Mouse (Mus musculus): ENCODE measurements around the gene Cacnb4.

The Cacnb4 gene

DNA sequence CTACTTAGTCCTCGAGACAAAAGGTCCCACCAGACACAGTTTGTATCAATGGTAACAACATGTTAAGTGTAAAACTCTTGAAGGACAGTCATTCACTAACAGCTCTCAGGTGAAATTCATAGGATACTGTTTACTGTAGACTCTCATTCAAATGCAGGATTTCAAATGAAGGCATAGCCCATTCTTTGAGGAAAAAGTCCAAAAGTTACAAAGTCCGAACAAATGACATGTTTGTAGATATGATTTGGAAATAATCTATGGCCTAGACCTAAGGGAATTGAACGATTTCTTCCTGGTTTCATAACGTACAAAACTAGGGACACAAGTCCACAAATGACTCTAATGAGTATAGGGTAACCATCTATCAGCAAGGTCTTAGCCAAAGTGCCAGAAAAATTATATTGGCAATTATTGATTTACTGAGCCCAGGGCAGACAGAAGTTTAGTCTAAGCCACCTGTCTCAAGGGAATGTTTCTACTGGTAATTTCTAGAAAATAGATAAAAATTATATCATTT, 206.5 kb downstream of the Cacnb4 start:
- DNase-seq (ENCODE audit: low spot score in 2 of 2) = no peak

- no peak for DNase-seq (ENCODE audit: low spot score in 2 of 2)
These were observed 209.0 kb downstream of the Cacnb4 start for GRCm38 (mm10) chr2:52467629-52468028.

GRCm38 (mm10) chr2:52461206-52461967, 215.2 kb downstream of the Cacnb4 start:
- DNase-seq (ENCODE audit: low spot score in 2 of 2) = no peak

- DNase-seq (ENCODE audit: low spot score in 2 of 2) = no peak
These were observed 220.8 kb downstream of the Cacnb4 start for GRCm38 (mm10) chr2:52455606-52456479.

- DNase-seq (ENCODE audit: low spot score in 2 of 2) = no peak
These were observed 226.8 kb downstream of the Cacnb4 start for GRCm38 (mm10) chr2:52449818-52450217.

DNA sequence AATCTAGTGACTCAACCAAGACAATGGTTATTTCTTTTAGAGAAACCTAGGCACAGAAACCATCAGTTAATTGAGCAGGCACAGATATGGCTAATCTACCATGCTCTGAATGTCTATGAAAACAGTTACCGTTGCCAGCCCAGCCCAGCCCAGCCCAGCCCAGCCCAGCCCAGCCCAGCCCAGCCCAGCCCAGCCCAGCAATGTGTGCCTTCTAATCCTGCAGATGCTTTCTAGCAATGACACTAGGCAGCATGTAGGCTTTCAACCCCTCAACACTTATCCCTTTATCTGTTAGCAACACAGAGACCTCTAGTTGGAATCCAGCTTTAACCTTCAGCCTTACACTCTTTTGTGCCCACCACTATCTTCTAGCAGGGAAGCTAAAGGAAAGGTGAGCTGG, 227.7 kb downstream of the Cacnb4 start:
- no peak for DNase-seq (ENCODE audit: low spot score in 2 of 2)

DNA sequence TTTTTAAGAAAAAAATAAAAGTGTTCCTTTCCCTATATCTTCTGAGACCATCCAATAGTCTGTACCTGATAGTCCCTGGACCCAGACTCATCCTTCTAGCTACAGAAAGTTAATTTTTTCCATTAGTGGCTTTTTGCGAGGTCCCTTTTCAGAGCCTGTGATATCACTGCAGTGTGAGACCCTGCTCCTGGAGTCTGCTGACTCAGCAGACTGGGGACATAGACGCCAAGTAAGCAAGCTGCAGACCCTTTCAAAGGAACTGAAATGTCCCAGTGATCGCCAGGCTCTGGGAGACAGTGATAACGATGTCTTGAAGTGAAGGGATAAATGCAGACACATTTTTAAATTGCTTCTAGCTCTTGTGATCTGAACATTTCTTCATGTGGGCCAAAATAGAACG, 230.0 kb downstream of the Cacnb4 start:
- no peak for DNase-seq (ENCODE audit: low spot score in 2 of 2)

DNA sequence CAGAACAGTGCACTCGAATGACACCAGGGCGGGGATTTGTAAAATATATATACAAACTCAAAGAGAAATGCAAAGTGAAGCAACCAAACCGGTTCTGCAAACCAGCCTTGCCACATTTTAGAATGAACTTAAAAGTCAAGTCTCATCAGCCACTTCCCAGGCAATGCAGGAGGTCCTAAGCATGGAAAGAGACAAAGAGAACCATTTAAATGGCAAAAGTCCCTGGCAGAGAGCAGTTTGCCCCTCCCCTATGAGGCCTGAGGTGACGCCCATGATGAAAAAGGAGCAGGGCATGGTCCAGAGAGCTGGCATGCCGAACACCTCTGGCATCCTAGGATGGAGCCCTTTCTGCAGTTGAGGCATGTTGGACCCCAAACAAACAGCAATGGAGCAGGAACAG, 234.5 kb downstream of the Cacnb4 start:
- no peak for DNase-seq (ENCODE audit: low spot score in 2 of 2)

DNA sequence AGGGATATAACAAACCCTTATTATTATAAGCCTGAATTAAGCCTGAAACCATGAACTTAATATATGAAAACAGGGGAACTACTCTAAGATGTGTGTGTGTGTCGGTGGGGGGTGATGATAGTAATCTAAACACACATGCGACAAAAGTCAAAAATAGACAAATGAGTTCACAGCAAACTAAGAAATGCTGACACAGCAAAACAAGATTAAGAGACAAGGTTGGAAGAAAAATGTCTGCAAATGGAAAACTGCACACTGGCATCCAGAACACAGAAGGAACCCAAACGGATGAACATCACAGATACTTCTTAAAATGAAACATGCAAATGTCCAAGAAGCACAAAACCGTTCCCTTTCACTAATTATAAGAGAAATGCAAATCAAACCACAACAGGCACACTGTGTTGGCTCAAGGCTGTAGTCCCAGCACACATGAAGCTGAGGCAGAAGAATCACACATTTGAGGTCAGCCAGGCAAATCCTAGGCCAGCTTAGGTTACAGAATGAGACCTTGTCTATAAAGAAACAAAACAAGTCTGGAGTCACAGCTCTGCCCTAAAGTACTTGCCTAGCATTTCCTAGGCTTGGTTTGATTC, 236.1 kb downstream of the Cacnb4 start:
- DNase-seq (ENCODE audit: low spot score in 2 of 2) = no peak

- no peak for DNase-seq (ENCODE audit: low spot score in 2 of 2)
These were observed 238.2 kb downstream of the Cacnb4 start for GRCm38 (mm10) chr2:52438437-52438836.

DNA sequence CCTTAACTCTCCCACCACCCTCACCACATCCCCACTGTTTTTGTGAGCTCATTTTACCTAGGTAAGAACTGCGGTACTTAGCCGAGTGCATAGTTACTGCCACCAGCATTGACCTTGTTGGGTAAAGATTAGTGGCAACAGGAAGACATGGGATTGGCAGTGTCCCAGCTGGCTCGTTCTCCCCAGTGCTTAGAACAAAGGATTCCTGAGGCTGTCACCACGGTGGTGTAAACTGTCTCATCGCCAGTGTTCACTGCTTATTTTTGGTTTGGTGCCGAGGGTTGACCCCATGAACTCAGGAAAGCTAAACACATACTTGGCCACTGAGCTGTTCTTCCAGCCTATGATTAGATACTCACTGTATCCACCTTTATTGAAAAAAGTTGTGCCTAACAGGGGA, 238.6 kb downstream of the Cacnb4 start:
- DNase-seq (ENCODE audit: low spot score in 2 of 2) = peak in 1 of 2 experiments; percentile 15

GRCm38 (mm10) chr2:52435919-52436632, 240.6 kb downstream of the Cacnb4 start:
- no peak for DNase-seq (ENCODE audit: low spot score in 2 of 2)

GRCm38 (mm10) chr2:52433365-52433764, 243.3 kb downstream of the Cacnb4 start:
- no peak for DNase-seq (ENCODE audit: low spot score in 2 of 2)

- no peak for DNase-seq (ENCODE audit: low spot score in 2 of 2)
These were observed 249.2 kb downstream of the Cacnb4 start for GRCm38 (mm10) chr2:52427383-52427782.

GRCm38 (mm10) chr2:52426041-52426440, 250.6 kb downstream of the Cacnb4 start:
- no peak for DNase-seq (ENCODE audit: low spot score in 2 of 2)

DNA sequence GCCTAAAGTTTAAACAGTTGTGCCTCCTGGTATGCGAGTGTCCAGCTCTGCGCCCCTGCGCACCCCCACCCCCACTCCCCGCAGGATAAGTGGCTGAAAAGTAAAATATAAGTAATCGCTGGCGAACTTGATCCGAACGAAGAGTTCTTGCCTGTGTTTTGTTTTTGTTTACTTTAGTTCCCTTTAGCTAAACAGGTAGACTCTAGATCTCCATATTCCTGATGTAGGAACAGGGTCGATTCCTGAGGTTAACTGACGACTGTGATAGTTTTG, 251.2 kb downstream of the Cacnb4 start:
- no peak for DNase-seq (ENCODE audit: low spot score in 2 of 2)

GRCm38 (mm10) chr2:52424747-52425522, 251.7 kb downstream of the Cacnb4 start, which contains the start of gene Arl5a:
Gene Arl5a (minus strand): TSS chr2:52424901.
- peak; percentile 98 to 99 for DNase-seq (ENCODE audit: low spot score in 2 of 2)

- peak; percentile 26 to 61 for DNase-seq (ENCODE audit: low spot score in 2 of 2)
These were observed 252.3 kb downstream of the Cacnb4 start for GRCm38 (mm10) chr2:52424248-52424728.

- DNase-seq (ENCODE audit: low spot score in 2 of 2) = no peak
These were observed 252.9 kb downstream of the Cacnb4 start for GRCm38 (mm10) chr2:52423611-52424247.

GRCm38 (mm10) chr2:52422871-52423610, 253.6 kb downstream of the Cacnb4 start:
- DNase-seq (ENCODE audit: low spot score in 2 of 2) = no peak

All from cerebellum, postnatal 4 days (tissue).